Mouse (Mus musculus): Measurements from ENCODE around the gene Ppp1r13l.

DNA sequence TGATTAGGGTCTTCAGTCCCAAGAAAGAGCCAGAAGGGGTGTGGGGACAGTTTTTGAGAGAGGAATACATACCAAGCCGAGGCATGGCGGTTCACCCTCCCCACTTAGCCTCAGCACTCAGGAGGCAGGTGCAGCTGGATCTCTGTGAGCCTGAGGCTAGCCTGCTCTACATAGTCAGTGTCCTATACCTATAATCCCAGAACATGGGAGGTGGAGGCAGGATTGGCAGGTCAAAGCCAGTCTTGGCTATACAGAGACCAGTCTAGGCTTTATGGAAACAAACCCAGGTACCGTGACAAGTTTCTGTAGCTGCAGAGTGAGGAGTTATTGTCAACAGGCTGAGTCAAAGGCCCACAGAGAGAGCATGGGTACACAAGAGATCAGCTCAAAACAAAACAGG is 63.5 kb downstream of the Ppp1r13l start:
- TF ChIP-seq POLR2A (IDR thresholded peaks at IDR 0.05; ENCODE audit: borderline replicate concordance, control insufficient read depth, low read depth, low read length), result no peak
- TF ChIP-seq CTCF (IDR thresholded peaks at IDR 0.05; ENCODE audit: control insufficient read depth, insufficient read depth, low read length), result no peak
